Mouse (Mus musculus): Measurements from ENCODE around the gene Gucd1. TPM values are rescaled to one million over a fixed set of nuclear protein-coding genes. Genes with fewer than 3 reads are reported as not detected.

The Gucd1 gene
- polyA plus RNA-seq, 1 experiment from 2014 or later, result 39.8 TPM

GRCm38 (mm10) chr10:75316908-75317761 lies 200.6 kb downstream of the Gucd1 start:
- peaks cover 21% of the 10 kb centered on the region for H3K27me3 ChIP-seq (replicated peaks)
- H3K27ac ChIP-seq, result no peak overlapping the region
- peak overlapping the region; percentile 51 for H3K4me3 ChIP-seq (replicated peaks)
- H3K4me2 ChIP-seq (replicated peaks), result peak overlapping the region; percentile 85
- H3K4me1 ChIP-seq (replicated peaks), result peaks cover 12% of the 10 kb centered on the region
- under 1% methylated on average over 78 of the region's 81 CpGs for WGBS
- peak; percentile 69 for ATAC-seq
- H3K9me3 ChIP-seq, result no peaks in the 10 kb centered on the region
- peak overlapping the region; percentile 51 for H3K9ac ChIP-seq
- no peaks in the 10 kb centered on the region; the same call in 1 of the 2 replicates for H3K36me3 ChIP-seq

GRCm38 (mm10) chr10:75316872-75316907 lies 201.1 kb downstream of the Gucd1 start, which contains the start of gene Adora2a:
Adora2a (plus strand) TSS chr10:75316877.
- Histone ChIP-seq H3K4me1 (replicated peaks) (peaks cover 12% of the 10 kb centered on the region), H3K4me2 (replicated peaks) (peak within 1 kb of the TSS; percentile 85), H3K4me3 (replicated peaks) (peak within 1 kb of the TSS; percentile 51), H3K9me3 (no peaks in the 10 kb centered on the region), H3K36me3 (no peaks in the 10 kb centered on the region; the same call in 1 of the 2 replicates), H3K9ac (peak within 1 kb of the TSS; percentile 51), H3K27ac (no peak within 1 kb of the TSS; the same call in 1 of the 2 replicates), H3K27me3 (replicated peaks) (peaks cover 21% of the 10 kb centered on the region)
- 0% methylated on average over 4 of the region's 4 CpGs for WGBS
- no peak for ATAC-seq

- H3K36me3 ChIP-seq, result no peaks in the 10 kb centered on the region; the same call in 1 of the 2 replicates
- H3K9ac ChIP-seq, result peak overlapping the region; percentile 51
- no peaks in the 10 kb centered on the region for H3K9me3 ChIP-seq
- peaks cover 21% of the 10 kb centered on the region for H3K27me3 ChIP-seq (replicated peaks)
- H3K4me3 ChIP-seq (replicated peaks), result peak overlapping the region; percentile 51
- peak; percentile 19 for ATAC-seq
- WGBS, result 5% methylated on average over 9 of the region's 9 CpGs
- H3K4me2 ChIP-seq (replicated peaks), result peak overlapping the region; percentile 85
- H3K4me1 ChIP-seq (replicated peaks), result peaks cover 12% of the 10 kb centered on the region
- H3K27ac ChIP-seq, result no peak overlapping the region
Measured at GRCm38 (mm10) chr10:75316472-75316871, 201.3 kb downstream of the Gucd1 start.

- ATAC-seq, result no peak
- Histone ChIP-seq H3K9ac (no peak overlapping the region), H3K4me1 (replicated peaks) (peaks cover 12% of the 10 kb centered on the region), H3K9me3 (no peaks in the 10 kb centered on the region), H3K27ac (no peak overlapping the region), H3K4me2 (replicated peaks) (no peak overlapping the region), H3K27me3 (replicated peaks) (peaks cover 21% of the 10 kb centered on the region), H3K36me3 (peaks cover 1% of the 10 kb centered on the region; the same call in 1 of the 2 replicates), H3K4me3 (replicated peaks) (no peak overlapping the region)
- 79% methylated on average over 8 of the region's 8 CpGs for WGBS
Measured at GRCm38 (mm10) chr10:75315756-75316155, 202.0 kb downstream of the Gucd1 start.

GRCm38 (mm10) chr10:75314190-75314980 lies 203.4 kb downstream of the Gucd1 start:
- no peaks in the 10 kb centered on the region for H3K9me3 ChIP-seq
- 52% methylated on average over 6 of the region's 6 CpGs for WGBS
- H3K4me3 ChIP-seq (replicated peaks), result no peak overlapping the region
- H3K27ac ChIP-seq, result 0 out of 2 replicates have a peak overlapping the region, but pooled peaks have one; percentile 13
- ATAC-seq, result 0 out of 2 replicates have a peak, but pooled peaks have one; percentile 18
- peaks cover 15% of the 10 kb centered on the region for H3K27me3 ChIP-seq (replicated peaks)
- no peak overlapping the region for H3K4me2 ChIP-seq (replicated peaks)
- no peak overlapping the region for H3K9ac ChIP-seq
- peaks cover 12% of the 10 kb centered on the region for H3K4me1 ChIP-seq (replicated peaks)
- peaks cover 14% of the 10 kb centered on the region for H3K36me3 ChIP-seq

- Histone ChIP-seq H3K4me2 (replicated peaks) (no peak overlapping the region), H3K4me1 (replicated peaks) (peaks cover 12% of the 10 kb centered on the region), H3K27me3 (replicated peaks) (no peaks in the 10 kb centered on the region; the same call in 1 of the 2 replicates), H3K36me3 (peaks cover 28% of the 10 kb centered on the region), H3K9ac (no peak overlapping the region), H3K9me3 (no peaks in the 10 kb centered on the region), H3K27ac (no peak overlapping the region), H3K4me3 (replicated peaks) (no peak overlapping the region)
- no peak for ATAC-seq
- 81% methylated on average over 7 of the region's 7 CpGs for WGBS
Measured at GRCm38 (mm10) chr10:75312361-75312760, 205.4 kb downstream of the Gucd1 start.

GRCm38 (mm10) chr10:75307130-75307529 lies 210.6 kb downstream of the Gucd1 start:
- ATAC-seq, result no peak

DNA sequence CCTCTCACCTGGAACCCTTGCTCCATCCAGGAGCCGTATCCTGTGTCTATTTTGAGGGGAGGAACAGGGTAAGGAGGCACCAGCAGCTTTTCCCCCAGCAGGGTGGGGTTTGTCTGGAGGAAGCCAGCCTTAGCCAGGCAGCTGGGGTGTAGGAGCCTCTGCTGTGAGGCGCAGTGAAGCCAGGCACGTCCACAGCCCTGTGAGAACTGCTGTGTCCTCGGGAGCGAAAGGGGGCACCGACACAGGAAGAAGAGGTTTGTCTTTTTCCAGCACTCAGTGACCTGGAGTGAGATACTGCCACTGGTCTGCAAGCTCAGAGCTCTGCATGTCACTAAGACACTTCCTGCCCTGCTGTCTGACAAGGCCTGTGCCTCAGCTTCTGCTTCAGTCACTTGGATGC lies 213.4 kb downstream of the Gucd1 start:
- Histone ChIP-seq H3K36me3 (peaks cover 14% of the 10 kb centered on the region; the same call in 1 of the 2 replicates), H3K27ac (no peak overlapping the region), H3K27me3 (replicated peaks) (no peaks in the 10 kb centered on the region), H3K9ac (no peak overlapping the region), H3K4me3 (replicated peaks) (no peak overlapping the region), H3K9me3 (no peaks in the 10 kb centered on the region), H3K4me2 (replicated peaks) (no peak overlapping the region), H3K4me1 (replicated peaks) (peaks cover 5% of the 10 kb centered on the region)
- ATAC-seq, result no peak
- 68% methylated on average over 6 of the region's 6 CpGs for whole genome bisulfite sequencing

More at GRCm38 (mm10) chr10:75307130-75307529, 210.6 kb downstream of the Gucd1 start:
- Histone ChIP-seq H3K27ac (no peak overlapping the region), H3K4me2 (replicated peaks) (no peak overlapping the region), H3K4me1 (replicated peaks) (peaks cover 2% of the 10 kb centered on the region), H3K27me3 (replicated peaks) (no peaks in the 10 kb centered on the region), H3K9me3 (no peaks in the 10 kb centered on the region), H3K9ac (no peak overlapping the region), H3K4me3 (replicated peaks) (no peak overlapping the region), H3K36me3 (peaks cover 28% of the 10 kb centered on the region)
- WGBS, result 94% methylated on average over 7 of the region's 7 CpGs

DNA sequence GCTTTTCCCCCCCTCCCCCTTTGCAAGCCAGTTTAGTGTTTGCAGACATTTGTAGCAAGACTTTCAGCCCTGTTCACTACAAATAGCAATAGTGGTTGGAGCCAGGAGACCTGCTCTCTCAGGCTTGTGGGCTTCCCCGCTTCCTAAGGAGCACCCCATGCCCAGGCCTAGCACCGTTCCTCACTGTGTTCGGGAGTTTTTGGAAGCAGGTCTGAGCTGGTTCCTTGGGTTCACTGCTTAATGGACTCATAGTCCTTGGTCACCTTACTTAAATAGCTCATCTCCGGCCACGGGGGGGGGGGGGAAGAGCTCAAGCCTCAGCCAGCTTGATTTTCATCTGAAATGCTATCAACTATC lies 213.7 kb downstream of the Gucd1 start:
- Histone ChIP-seq H3K9me3 (no peaks in the 10 kb centered on the region), H3K36me3 (peaks cover 10% of the 10 kb centered on the region; the same call in 1 of the 2 replicates), H3K4me2 (replicated peaks) (no peak overlapping the region), H3K4me3 (replicated peaks) (no peak overlapping the region), H3K27me3 (replicated peaks) (no peaks in the 10 kb centered on the region), H3K27ac (no peak overlapping the region), H3K4me1 (replicated peaks) (peaks cover 9% of the 10 kb centered on the region), H3K9ac (no peak overlapping the region)
- ATAC-seq, result no peak
- WGBS, result 82% methylated on average over 5 of the region's 5 CpGs

- H3K36me3 ChIP-seq, result peaks cover 9% of the 10 kb centered on the region; the same call in 1 of the 2 replicates
- peaks cover 11% of the 10 kb centered on the region for H3K4me1 ChIP-seq (replicated peaks)
- H3K4me3 ChIP-seq (replicated peaks), result no peak overlapping the region
- H3K9me3 ChIP-seq, result no peaks in the 10 kb centered on the region
- H3K27me3 ChIP-seq (replicated peaks), result no peaks in the 10 kb centered on the region
- WGBS, result 79% methylated on average over 8 of the region's 8 CpGs
- no peak overlapping the region for H3K4me2 ChIP-seq (replicated peaks)
- no peak for ATAC-seq
- H3K9ac ChIP-seq, result no peak overlapping the region
- no peak overlapping the region for H3K27ac ChIP-seq
Measured at GRCm38 (mm10) chr10:75303324-75304048, 214.3 kb downstream of the Gucd1 start.

DNA sequence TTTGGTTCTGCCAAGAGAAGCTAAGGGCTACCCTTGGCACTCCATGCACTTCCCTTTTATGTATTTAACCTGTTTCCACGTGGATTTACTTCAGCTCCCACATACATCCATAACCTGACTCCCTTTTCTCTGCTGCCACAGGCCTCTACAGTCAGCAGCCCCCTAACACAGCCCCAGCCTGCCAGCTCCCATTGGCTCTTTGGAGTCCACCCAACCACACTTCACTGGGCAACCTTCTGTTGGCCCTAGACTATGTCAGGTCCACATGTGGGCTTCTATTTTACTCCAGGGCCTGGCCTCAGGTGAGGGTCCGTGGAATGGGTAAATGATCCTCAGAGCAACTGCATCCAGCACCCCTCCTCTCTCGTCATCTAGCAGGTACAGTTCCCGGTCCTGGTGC lies 215.2 kb downstream of the Gucd1 start:
- Histone ChIP-seq H3K4me1 (replicated peaks) (peaks cover 11% of the 10 kb centered on the region), H3K9me3 (no peaks in the 10 kb centered on the region), H3K27me3 (replicated peaks) (no peaks in the 10 kb centered on the region), H3K27ac (no peak overlapping the region), H3K9ac (no peak overlapping the region), H3K4me2 (replicated peaks) (no peak overlapping the region), H3K4me3 (replicated peaks) (no peak overlapping the region), H3K36me3 (peaks cover 5% of the 10 kb centered on the region; the same call in 1 of the 2 replicates)
- WGBS, result 93% methylated on average over 4 of the region's 4 CpGs
- ATAC-seq, result no peak

DNA sequence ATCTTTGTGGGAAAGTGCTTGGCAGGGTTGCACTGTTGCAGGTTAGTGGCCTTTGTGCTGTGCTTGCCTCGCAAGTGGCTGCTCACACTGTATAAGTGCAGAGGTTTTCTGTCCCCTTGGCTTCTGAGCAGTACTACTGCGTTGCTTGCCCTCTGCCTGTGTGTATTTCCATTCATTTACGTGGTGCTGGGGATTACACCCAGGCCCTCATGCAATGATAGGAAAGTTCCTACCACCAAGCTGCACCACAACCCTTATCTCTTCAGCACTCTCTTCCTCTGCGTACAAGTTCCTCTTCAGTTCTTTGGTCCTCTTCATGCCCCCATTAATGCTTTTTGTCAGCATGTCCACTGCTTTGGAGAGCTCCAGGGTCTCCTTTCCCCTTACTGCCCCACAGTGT lies 215.8 kb downstream of the Gucd1 start:
- 87% methylated on average over 4 of the region's 4 CpGs for WGBS
- H3K4me1 ChIP-seq (replicated peaks), result peaks cover 11% of the 10 kb centered on the region
- H3K36me3 ChIP-seq, result 0 out of 2 replicates have a peak, but pooled peaks cover 3% of the 10 kb centered on the region
- H3K9me3 ChIP-seq, result no peaks in the 10 kb centered on the region
- no peak for ATAC-seq
- no peak overlapping the region for H3K9ac ChIP-seq
- H3K27ac ChIP-seq, result no peak overlapping the region
- no peaks in the 10 kb centered on the region for H3K27me3 ChIP-seq (replicated peaks)
- H3K4me3 ChIP-seq (replicated peaks), result no peak overlapping the region
- no peak overlapping the region for H3K4me2 ChIP-seq (replicated peaks)
